ENCODE assay signal across 12 mouse cellular contexts in genomic region chr4:44246285-44246684, GRCm38 (mm10).
"Had no signal": no experiment of that assay in that cellular context is flagged by ENCODE, and none has a peak within 500 bp of the region (broad histone marks: within the 10 kb centered on the region; RNA-seq: fewer than 3 reads in every experiment).

No protein-coding gene starts in this region.

- H3K4me2 ChIP-seq: limb, embryonic 15.5 days had no signal

- H3K36me3 ChIP-seq: limb, embryonic 15.5 days; neural tube, embryonic 13.5 days had no signal

- H3K9ac ChIP-seq: limb, embryonic 15.5 days; lung, embryonic 14.5 days had no signal

- H3K27ac ChIP-seq: left cerebral cortex, adult 2 months; limb, embryonic 15.5 days had no signal

- H3K9me3 ChIP-seq: limb, embryonic 15.5 days; neural tube, embryonic 13.5 days had no signal

- DNase-seq: kidney, adult 11 months; kidney, postnatal 14 days; lung, embryonic 14.5 days; lung, postnatal 10 days; lung, postnatal 4 days; retina, postnatal 1 day; right cerebral cortex, postnatal 4 days; spleen, adult 18-20 months; thymus, postnatal 36 days had no signal

- H3K4me3 ChIP-seq: left cerebral cortex, adult 2 months; limb, embryonic 15.5 days had no signal

- H3K27me3 ChIP-seq: neural tube, embryonic 13.5 days had no signal
